Mouse (Mus musculus) embryonic facial prominence, embryonic 15.5 days (tissue): ENCODE measurements around the gene Sec63. TPM values are rescaled to one million over a fixed set of nuclear protein-coding genes. Genes with fewer than 3 reads are reported as not detected.

Experiments used
- ATAC-seq: fragments of 200-750 bp; cut with Nextera tagmentation; 2 replicates; pipeline ENCODE4 v1.8.0; 2017; ENCODE audit warnings: low read depth, moderate TSS enrichment; ENCODE audit not compliant: insufficient number of reproducible peaks, low FRiP score, low TSS enrichment
- H3K27ac ChIP-seq: fragments of 300-500 bp; sonication (generic); replicated peaks from 2 replicates; pipeline ENCODE4 v1.5.1; 2015; ENCODE audit warnings: mild to moderate bottlenecking, inconsistent platforms
- H3K27me3 ChIP-seq: fragments of 300-500 bp; sonication (generic); 2 replicates; pipeline ENCODE4 v1.6.1; 2015; ENCODE audit warnings: inconsistent platforms
- H3K36me3 ChIP-seq: fragments of 300-500 bp; sonication (generic); 2 replicates; pipeline ENCODE4 v1.6.1; 2015; ENCODE audit warnings: mild to moderate bottlenecking, inconsistent platforms
- H3K4me1 ChIP-seq: fragments of 300-500 bp; sonication (generic); 2 replicates; pipeline ENCODE4 v1.6.1; 2015; ENCODE audit warnings: inconsistent platforms
- H3K4me2 ChIP-seq: fragments of 300-500 bp; sonication (generic); replicated peaks from 2 replicates; pipeline ENCODE4 v1.6.1; 2015; ENCODE audit warnings: mild to moderate bottlenecking, inconsistent platforms
- H3K4me3 ChIP-seq: fragments of 300-500 bp; sonication (generic); replicated peaks from 2 replicates; pipeline ENCODE4 v1.5.1; 2015; ENCODE audit warnings: mild to moderate bottlenecking, inconsistent platforms
- H3K9ac ChIP-seq: fragments of 300-500 bp; sonication (generic); 2 replicates; pipeline ENCODE4 v1.6.1; 2015; ENCODE audit warnings: inconsistent platforms
- H3K9me3 ChIP-seq: fragments of 300-500 bp; sonication (generic); replicated peaks from 2 replicates; pipeline ENCODE4 v1.6.1; 2016; ENCODE audit warnings: inconsistent platforms
- WGBS: fragments of 180-500 bp; shearing (Covaris S2); methylation state at CpG from one replicate; pipeline ENCODE4 v1.1.7; 2015; 5-methylcytosine and 5-hydroxymethylcytosine counted together
- polyA plus RNA-seq: library from polyadenylated mRNA; unstranded; fragments of >200 nt; fragmentation: Nextera tagmentation; extraction: Ambion mirVana; gene quantifications from 2 replicates; pipeline ENCODE4 v1.2.1, GENCODE M21; 2015

The Sec63 gene
- polyA plus RNA-seq, 1 experiment from 2014 or later, result 23.1 TPM

DNA sequence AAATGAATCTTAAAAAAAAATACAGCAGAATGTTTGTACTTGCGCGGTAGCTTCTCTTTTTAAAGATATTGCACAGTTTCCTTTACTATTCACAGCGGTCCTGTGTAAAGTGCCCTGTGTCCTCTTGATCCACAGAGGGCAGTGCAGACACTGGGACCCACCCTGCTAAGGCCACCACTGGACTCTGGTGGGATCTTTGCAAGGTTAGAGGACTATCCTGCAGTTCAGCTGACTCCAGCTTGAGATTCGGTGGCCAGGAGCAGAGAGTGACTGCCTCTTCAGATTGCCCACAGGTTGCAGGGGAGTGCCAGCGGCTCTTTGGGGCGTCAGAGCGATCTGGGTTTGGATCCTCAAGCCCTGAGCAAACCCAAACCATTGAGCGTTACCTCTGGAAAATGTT is 967 bp upstream of the Sec63 start:
- H3K4me1 ChIP-seq, result peaks cover 17% of the 10 kb centered on the region; the same call in 1 of the 2 replicates
- H3K4me2 ChIP-seq, result no peak overlapping the region
- H3K9me3 ChIP-seq, result no peaks in the 10 kb centered on the region
- H3K4me3 ChIP-seq, result no peak overlapping the region
- no peak overlapping the region for H3K9ac ChIP-seq
- ATAC-seq, result no peak
- H3K27me3 ChIP-seq, result no peaks in the 10 kb centered on the region
- H3K36me3 ChIP-seq, result no peaks in the 10 kb centered on the region
- 61% methylated on average over 8 of the region's 8 CpGs for WGBS
- no peak overlapping the region for H3K27ac ChIP-seq

DNA sequence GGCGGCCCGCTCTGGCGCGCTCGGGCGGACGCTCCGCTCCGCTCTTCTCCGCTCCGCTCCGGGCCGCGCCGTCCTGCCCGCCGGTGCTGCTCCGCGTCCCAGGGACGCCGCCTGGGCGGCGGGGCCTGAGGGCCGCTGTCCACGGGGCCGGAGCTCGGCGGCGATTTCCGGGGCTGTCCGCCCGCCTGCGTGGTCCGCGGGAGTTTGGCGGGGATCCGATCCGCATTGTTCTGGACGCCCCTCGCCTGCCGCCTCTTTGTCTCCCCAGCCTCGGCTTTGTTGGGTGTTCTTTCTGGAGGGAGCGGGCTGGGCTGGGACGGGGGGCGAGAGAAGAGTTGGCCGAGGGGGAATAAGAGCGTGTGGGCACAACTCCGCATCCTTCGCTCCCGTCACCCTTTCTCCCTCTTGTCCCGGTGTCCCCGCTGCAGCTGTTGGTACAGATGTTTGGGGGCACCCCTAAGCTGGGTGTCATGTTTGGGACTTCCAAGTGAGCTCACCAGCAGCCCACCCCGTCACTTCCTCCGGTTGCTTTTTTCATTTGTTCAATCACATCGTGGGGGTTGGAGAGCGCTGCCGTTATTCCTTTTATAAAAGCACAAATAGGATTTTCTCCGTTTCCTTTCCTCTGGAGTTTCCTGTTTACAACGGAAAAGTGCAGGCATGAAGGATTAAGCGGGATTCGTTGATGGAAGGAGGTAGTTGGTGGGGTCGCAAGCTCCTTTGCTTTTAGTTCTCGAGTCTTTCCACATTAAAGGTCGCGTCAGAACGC is 789 bp downstream of the Sec63 start:
- Histone ChIP-seq H3K4me2 (peak overlapping the region; percentile 73), H3K27me3 (no peaks in the 10 kb centered on the region), H3K4me1 (peaks cover 17% of the 10 kb centered on the region; the same call in 1 of the 2 replicates), H3K27ac (peak overlapping the region; percentile 94), H3K4me3 (peak overlapping the region; percentile 95), H3K9ac (peak overlapping the region; percentile 95), H3K36me3 (no peaks in the 10 kb centered on the region), H3K9me3 (no peaks in the 10 kb centered on the region)
- WGBS, result under 1% methylated on average over 60 of the region's 66 CpGs
- peak; percentile 73 for ATAC-seq

DNA sequence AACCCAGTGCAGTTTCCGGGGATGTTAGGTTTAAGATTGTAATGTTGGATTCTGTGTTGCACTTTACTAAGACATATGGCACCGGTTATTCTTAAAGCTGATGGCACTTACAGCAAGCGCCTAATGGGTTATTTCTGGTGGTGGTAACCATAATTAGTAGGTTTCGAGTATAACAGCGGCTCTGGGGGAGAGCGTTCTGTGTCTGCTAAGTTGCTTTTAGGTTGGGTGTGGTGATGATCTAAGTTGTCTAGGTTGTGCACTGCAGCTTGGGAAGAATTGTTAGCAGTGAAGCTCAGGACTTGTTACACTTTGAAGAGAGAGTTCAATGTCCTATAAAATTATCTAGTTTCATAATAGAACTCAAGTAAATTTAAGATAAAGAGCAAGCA is 1.4 kb downstream of the Sec63 start:
- Histone ChIP-seq H3K9ac (peak overlapping the region; percentile 95), H3K4me3 (peak overlapping the region; percentile 95), H3K27me3 (no peaks in the 10 kb centered on the region), H3K27ac (peak overlapping the region; percentile 94), H3K4me2 (peak overlapping the region; percentile 73), H3K4me1 (peaks cover 17% of the 10 kb centered on the region; the same call in 1 of the 2 replicates), H3K9me3 (no peaks in the 10 kb centered on the region), H3K36me3 (no peaks in the 10 kb centered on the region)
- no peak for ATAC-seq
- WGBS, result 0% methylated on average over 6 of the region's 6 CpGs

DNA sequence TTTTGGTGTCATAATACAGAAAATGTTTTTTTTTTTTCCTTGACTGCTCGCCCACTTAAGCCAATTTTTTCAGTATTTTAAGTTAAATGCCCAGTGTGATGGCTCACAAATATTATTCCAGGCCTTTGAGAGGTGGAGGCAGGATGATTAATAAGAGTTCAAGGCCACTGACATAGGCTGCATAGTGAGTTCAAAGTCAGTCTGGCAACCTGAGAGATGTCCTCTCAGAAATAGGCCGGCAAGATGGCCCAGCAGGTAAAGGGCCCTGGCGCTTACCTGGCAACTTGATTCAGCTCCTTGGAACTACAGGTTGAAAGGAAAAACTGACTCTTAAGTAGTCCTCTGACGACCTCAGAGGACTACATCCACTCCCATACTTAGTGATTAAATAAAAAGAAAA is 1.9 kb downstream of the Sec63 start:
- no peaks in the 10 kb centered on the region for H3K9me3 ChIP-seq
- no peak overlapping the region for H3K27ac ChIP-seq
- no peaks in the 10 kb centered on the region for H3K27me3 ChIP-seq
- peaks cover 17% of the 10 kb centered on the region; the same call in 1 of the 2 replicates for H3K4me1 ChIP-seq
- H3K36me3 ChIP-seq, result no peaks in the 10 kb centered on the region
- H3K4me2 ChIP-seq, result peak overlapping the region; percentile 73
- H3K4me3 ChIP-seq, result peak overlapping the region; percentile 95
- 42% methylated on average over 4 of the region's 4 CpGs for WGBS
- no peak for ATAC-seq
- H3K9ac ChIP-seq, result no peak overlapping the region

DNA sequence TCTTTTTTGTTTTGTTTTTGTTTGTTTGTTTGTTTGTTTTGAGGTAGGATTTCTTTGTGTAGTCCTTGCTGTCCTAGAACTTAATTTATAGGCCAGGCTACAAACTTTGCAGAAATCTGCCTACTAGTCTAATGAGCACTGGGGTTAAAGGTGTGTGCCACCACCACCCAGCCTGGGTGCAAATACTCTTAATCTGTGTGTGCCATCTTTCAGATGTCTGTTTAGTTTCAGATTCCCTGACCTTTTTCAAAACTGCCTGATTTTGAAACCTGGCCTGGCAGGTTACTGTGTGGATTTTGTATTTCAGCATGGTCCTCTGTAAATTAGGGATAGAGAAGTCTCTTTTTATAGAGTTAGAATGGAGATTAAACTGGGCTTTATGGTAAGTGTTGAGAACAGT is 4.0 kb downstream of the Sec63 start:
- Histone ChIP-seq H3K27me3 (no peaks in the 10 kb centered on the region), H3K4me2 (no peak overlapping the region)

DNA sequence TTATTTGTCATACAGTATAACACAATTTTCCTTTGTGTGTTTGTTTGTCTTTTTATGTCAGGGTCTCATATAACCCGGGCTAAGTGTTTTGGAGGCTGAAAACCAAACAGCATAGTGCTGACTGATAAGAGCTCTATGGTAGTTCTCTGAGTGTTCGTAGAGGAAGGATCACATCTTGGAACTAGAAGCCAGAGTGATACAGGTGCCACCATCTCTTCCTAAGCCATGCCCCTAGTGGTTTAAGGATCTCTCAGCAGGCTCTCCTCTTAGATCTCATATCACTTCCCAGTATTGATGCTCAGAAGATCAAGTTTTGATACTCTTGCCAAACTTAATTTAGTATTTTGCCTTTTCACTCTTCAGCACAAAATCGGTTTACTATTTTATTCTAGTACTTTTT is 14.2 kb downstream of the Sec63 start:
- 86% methylated on average over 3 of the region's 3 CpGs for WGBS

More for the DNA sequence above, 4.0 kb downstream of the Sec63 start:
- ATAC-seq, result no peak
- no peaks in the 10 kb centered on the region for H3K36me3 ChIP-seq
- no peaks in the 10 kb centered on the region for H3K9me3 ChIP-seq
- no peak overlapping the region for H3K9ac ChIP-seq
- H3K4me1 ChIP-seq, result peaks cover 17% of the 10 kb centered on the region; the same call in 1 of the 2 replicates
- H3K4me3 ChIP-seq, result no peak overlapping the region
- no peak overlapping the region for H3K27ac ChIP-seq

DNA sequence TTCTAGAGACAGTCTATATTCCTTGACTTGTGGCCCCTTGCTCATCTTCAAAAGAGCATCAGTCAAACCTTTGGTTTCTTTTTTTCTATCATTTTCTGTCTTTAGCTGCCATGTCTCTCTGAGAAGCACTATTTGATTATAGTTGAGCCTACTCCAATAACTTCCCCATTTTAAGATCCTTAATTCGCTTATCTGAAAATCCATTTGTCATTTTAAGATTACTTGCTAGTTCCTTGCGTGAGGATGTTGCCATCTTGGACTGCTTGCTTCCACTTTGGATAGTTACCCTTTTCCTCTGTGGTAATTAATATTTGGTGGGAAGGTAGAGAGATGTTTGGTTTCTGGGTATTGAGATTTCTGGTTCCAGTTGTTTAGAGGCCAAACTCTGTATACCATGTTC is 19.5 kb downstream of the Sec63 start:
- Histone ChIP-seq H3K4me1 (no peaks in the 10 kb centered on the region; the same call in 1 of the 2 replicates), H3K36me3 (no peaks in the 10 kb centered on the region), H3K4me2 (no peak overlapping the region), H3K27ac (no peak overlapping the region), H3K4me3 (no peak overlapping the region), H3K27me3 (no peaks in the 10 kb centered on the region), H3K9ac (no peak overlapping the region), H3K9me3 (no peaks in the 10 kb centered on the region)
- no peak for ATAC-seq
- WGBS, result 90% methylated on average over 2 of the region's 2 CpGs

More for the DNA sequence above, 14.2 kb downstream of the Sec63 start:
- Histone ChIP-seq H3K4me2 (no peak overlapping the region), H3K9me3 (no peaks in the 10 kb centered on the region), H3K27ac (no peak overlapping the region), H3K4me1 (no peaks in the 10 kb centered on the region), H3K27me3 (no peaks in the 10 kb centered on the region), H3K9ac (no peak overlapping the region), H3K4me3 (no peak overlapping the region), H3K36me3 (no peaks in the 10 kb centered on the region)
- ATAC-seq, result no peak

DNA sequence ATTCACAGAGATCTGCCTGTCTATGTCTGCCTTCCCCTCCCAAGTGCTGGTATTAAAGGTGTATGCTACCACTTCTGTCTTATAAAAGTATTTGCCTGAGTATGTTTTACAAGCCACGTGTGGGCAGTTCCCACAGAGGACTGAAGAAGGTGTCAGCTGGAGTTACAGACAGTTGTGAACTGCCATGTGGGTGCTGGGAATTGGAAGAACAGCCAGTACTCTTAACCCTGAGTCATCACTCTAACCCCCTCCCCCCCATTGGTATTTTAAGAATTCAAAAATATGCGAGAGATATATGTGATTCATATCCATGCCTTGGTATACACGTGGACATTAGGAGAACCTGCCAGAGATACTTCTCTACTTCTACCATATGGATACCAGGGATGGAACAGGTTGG is 20.4 kb downstream of the Sec63 start:
- ATAC-seq, result no peak
- Histone ChIP-seq H3K9ac (no peak overlapping the region), H3K36me3 (no peaks in the 10 kb centered on the region), H3K27me3 (no peaks in the 10 kb centered on the region), H3K9me3 (no peaks in the 10 kb centered on the region), H3K4me2 (no peak overlapping the region), H3K4me1 (no peaks in the 10 kb centered on the region; the same call in 1 of the 2 replicates), H3K4me3 (no peak overlapping the region), H3K27ac (no peak overlapping the region)
- WGBS, result 37% methylated on average over 3 of the region's 3 CpGs

DNA sequence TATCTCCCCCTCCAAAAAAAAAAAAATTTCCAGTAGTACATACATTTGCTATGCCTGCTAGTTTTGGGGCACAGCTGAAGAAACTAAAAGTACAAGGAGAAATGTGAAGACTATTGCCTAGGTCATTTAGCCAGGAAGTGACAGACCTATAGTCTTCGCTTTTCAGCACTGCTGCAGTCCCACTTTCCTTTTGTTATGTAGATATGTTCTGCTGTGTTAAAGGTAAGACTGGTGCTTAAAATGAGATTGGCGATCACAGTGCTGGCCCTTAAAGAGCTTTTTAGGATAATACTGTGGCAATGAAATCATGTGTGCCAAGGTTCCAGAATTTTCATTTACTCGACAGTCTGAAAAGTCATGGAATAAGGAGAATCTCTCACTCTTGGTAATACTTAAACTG is 39.6 kb downstream of the Sec63 start:
- H3K27ac ChIP-seq, result no peak overlapping the region
- no peak overlapping the region for H3K9ac ChIP-seq
- no peaks in the 10 kb centered on the region for H3K27me3 ChIP-seq
- whole genome bisulfite sequencing, result 85% methylated on average over 3 of the region's 3 CpGs
- ATAC-seq, result no peak
- H3K4me1 ChIP-seq, result no peaks in the 10 kb centered on the region
- H3K9me3 ChIP-seq, result no peaks in the 10 kb centered on the region
- H3K4me2 ChIP-seq, result no peak overlapping the region
- H3K4me3 ChIP-seq, result no peak overlapping the region
- H3K36me3 ChIP-seq, result peaks cover 22% of the 10 kb centered on the region

DNA sequence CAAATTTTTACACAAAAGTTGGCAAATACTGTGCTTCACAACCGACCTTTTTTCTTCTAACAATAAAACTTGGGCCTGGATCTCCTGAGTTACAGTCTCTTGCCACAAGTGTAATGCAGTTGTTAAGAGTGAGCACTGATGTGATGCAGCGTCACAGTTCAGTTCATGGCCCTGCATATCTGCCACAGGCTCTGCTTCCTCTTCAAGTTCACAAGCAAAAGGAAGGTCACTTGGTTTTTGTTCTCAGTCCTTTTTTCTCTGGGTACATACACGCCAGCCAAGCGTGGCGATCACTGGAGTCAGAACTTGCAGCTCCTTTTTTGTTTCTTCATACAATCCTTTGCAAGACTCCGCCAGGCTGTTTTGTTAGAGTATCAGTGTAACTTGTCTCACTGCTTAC is 64.6 kb downstream of the Sec63 start:
- ATAC-seq, result no peak
- H3K4me2 ChIP-seq, result no peak overlapping the region
- H3K4me3 ChIP-seq, result no peak overlapping the region
- H3K4me1 ChIP-seq, result no peaks in the 10 kb centered on the region
- no peak overlapping the region for H3K9ac ChIP-seq
- H3K36me3 ChIP-seq, result peaks cover 51% of the 10 kb centered on the region
- H3K27ac ChIP-seq, result no peak overlapping the region
- H3K9me3 ChIP-seq, result no peaks in the 10 kb centered on the region
- H3K27me3 ChIP-seq, result no peaks in the 10 kb centered on the region
- WGBS, result 91% methylated on average over 6 of the region's 6 CpGs

DNA sequence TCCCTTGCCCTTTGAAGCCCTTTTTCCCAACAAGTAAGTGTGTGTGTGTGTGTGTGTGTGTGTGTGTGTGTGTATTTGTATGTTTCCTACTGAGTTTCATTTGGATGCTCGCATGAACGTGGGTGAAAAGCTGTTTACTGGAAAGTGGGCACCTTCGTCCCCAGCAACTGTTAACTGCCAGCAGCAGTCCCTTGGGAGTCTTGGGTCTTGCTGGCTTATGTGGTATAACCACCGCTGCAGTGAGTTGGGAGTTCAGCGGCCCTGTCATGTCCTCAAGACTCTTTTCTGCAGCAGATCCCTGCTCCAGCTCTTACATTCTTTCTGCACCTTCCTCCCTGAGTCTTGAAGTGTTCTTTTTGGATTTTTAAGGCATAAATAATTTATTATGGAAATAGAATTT is 65.9 kb downstream of the Sec63 start:
- H3K9me3 ChIP-seq, result no peaks in the 10 kb centered on the region
- 81% methylated on average over 5 of the region's 5 CpGs for WGBS
- no peak for ATAC-seq
- peaks cover 56% of the 10 kb centered on the region for H3K36me3 ChIP-seq
- no peak overlapping the region for H3K9ac ChIP-seq
- H3K4me3 ChIP-seq, result no peak overlapping the region
- H3K27ac ChIP-seq, result no peak overlapping the region
- H3K4me1 ChIP-seq, result no peaks in the 10 kb centered on the region
- no peaks in the 10 kb centered on the region for H3K27me3 ChIP-seq
- H3K4me2 ChIP-seq, result no peak overlapping the region

DNA sequence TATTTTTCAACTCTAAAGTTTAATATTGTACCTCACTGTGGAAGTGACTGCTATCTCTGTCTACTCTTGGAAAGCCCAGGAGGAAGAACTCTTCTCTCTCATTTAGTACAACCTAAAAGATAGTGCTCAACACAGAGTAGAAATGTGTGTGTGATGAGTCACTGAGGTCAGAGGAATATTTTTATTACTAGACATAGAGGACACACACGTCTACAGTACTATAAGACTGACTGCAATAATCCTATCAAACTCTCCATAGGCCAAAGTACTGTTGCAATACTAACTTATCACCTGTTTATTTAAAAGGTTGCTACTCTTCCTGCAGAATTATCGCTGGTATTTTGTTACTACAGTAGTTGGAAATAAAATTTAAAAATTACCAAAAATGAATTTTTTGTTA is 68.7 kb downstream of the Sec63 start:
- Histone ChIP-seq H3K27ac (no peak overlapping the region), H3K4me2 (no peak overlapping the region), H3K9me3 (no peaks in the 10 kb centered on the region), H3K27me3 (no peaks in the 10 kb centered on the region), H3K4me1 (no peaks in the 10 kb centered on the region), H3K36me3 (peaks cover 62% of the 10 kb centered on the region), H3K9ac (no peak overlapping the region), H3K4me3 (no peak overlapping the region)
- WGBS, result 86% methylated on average over 2 of the region's 2 CpGs
- ATAC-seq, result no peak
